Mouse (Mus musculus): ENCODE measurements at regions not wholly inside any gene's neighbourhood (a gene's known extent, or its start where the extent isn't known, plus 50 kb on each side); places are given as distances from the start of the nearest gene placed in this dataset.

DNA sequence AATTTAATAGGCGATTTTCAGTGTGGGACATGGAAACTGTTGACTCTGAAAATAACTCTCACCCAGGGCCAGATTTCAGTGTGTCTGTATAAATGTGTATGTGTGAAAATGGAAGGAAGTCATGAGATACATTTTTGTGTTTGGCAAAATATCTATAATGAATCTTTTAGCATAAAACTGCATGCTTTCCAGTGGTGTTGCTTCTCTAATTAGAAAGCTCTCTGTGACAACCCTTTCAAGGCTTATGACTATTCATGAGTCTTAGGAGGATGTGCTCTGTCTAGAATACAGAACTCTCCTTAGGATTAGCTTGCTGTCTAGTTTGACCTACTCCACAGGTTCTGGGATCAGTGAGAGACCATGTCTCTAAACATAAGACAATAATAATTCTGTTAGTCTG lies 474.2 kb downstream of the 1810013L24Rik start:
- WGBS: 86% methylated on average over 1 of the region's 1 CpGs
- no peak overlapping the region for H3K4me2 ChIP-seq (replicated peaks)
- H3K9me3 ChIP-seq: no peaks in the 10 kb centered on the region
- no peaks in the 10 kb centered on the region for H3K36me3 ChIP-seq
- no peaks in the 10 kb centered on the region for H3K4me1 ChIP-seq
- H3K4me3 ChIP-seq: no peak overlapping the region
- no peak for ATAC-seq (ENCODE audit: low FRiP score, low read depth)
- H3K9ac ChIP-seq (replicated peaks): no peak overlapping the region
- H3K27me3 ChIP-seq: no peaks in the 10 kb centered on the region
- no peak overlapping the region for H3K27ac ChIP-seq (replicated peaks)

DNA sequence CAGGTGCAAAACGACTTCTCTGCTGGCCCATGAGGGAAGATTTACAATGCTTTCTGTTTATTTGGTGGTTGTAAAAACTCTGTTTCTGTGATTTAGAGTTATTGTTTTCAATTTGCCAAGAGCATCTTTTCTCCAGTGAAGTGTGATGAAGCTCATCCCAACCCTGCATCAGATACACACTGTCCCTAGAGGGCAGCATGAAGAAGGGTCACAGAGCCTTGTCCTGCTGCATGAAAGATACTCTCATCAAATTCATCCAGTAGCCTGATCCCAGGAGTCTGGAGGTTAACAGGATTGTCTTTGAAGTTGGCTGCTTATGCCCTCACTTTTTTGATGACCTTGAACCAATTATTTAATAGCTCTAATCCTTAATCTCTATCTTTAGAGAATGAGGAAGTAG lies 480.8 kb downstream of the 1810013L24Rik start:
- no peak overlapping the region for H3K4me2 ChIP-seq (replicated peaks)
- no peaks in the 10 kb centered on the region for H3K4me1 ChIP-seq
- H3K9me3 ChIP-seq: no peaks in the 10 kb centered on the region
- ATAC-seq (ENCODE audit: low FRiP score, low read depth): no peak
- 42% methylated on average over 1 of the region's 1 CpGs for WGBS
- H3K4me3 ChIP-seq: no peak overlapping the region
- no peak overlapping the region for H3K27ac ChIP-seq (replicated peaks)
- H3K36me3 ChIP-seq: no peaks in the 10 kb centered on the region
- no peak overlapping the region for H3K9ac ChIP-seq (replicated peaks)
- no peaks in the 10 kb centered on the region for H3K27me3 ChIP-seq

DNA sequence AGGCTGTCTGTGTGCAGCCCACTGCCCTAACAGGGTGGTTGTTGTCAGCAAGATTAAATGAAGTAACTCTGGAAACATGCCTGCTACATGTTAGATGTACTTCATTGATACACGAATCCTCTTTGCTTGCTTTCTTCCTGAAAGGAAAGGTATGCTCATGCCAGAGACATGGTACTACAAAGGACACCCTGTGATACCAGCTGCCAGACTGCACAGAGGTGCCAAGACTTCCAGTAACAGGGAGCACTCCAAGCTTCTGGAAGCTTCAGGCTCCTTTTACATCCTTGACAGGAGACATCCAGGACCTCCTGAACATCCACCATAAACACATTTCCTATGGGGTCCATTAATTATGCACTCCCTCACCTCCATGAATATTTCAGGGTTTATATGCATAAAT lies 505.7 kb downstream of the 1810013L24Rik start:
- no peak for ATAC-seq (ENCODE audit: low FRiP score, low read depth)
- Histone ChIP-seq H3K27ac (replicated peaks) (no peak overlapping the region), H3K9ac (replicated peaks) (no peak overlapping the region), H3K4me3 (no peak overlapping the region), H3K4me2 (replicated peaks) (no peak overlapping the region), H3K4me1 (no peaks in the 10 kb centered on the region), H3K9me3 (no peaks in the 10 kb centered on the region), H3K27me3 (no peaks in the 10 kb centered on the region), H3K36me3 (no peaks in the 10 kb centered on the region)
- whole genome bisulfite sequencing: 86% methylated on average over 1 of the region's 1 CpGs

DNA sequence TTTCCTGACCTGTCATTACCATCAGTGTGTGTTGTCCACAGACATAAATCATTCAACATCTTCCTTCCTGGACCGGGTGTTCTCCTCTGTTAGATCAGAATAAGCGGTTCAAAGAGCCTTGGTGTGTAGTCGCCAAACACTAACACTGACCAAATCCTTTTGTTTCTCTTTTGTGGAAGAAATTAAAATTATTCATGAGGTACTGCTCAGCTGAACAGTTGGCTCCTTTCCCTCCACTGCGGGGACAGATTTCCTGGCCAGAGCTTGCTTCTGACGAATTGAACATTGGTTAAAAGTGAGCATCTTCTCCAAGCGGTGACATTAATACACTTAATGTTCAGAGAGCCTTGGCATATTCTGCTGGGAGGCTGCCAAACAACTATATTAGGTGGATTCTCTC lies 506.2 kb downstream of the 1810013L24Rik start:
- Histone ChIP-seq H3K4me3 (no peak overlapping the region), H3K27ac (replicated peaks) (no peak overlapping the region), H3K4me1 (no peaks in the 10 kb centered on the region), H3K9ac (replicated peaks) (no peak overlapping the region), H3K36me3 (no peaks in the 10 kb centered on the region), H3K9me3 (no peaks in the 10 kb centered on the region), H3K27me3 (no peaks in the 10 kb centered on the region), H3K4me2 (replicated peaks) (no peak overlapping the region)
- 68% methylated on average over 6 of the region's 6 CpGs for WGBS
- ATAC-seq (ENCODE audit: low FRiP score, low read depth): no peak

DNA sequence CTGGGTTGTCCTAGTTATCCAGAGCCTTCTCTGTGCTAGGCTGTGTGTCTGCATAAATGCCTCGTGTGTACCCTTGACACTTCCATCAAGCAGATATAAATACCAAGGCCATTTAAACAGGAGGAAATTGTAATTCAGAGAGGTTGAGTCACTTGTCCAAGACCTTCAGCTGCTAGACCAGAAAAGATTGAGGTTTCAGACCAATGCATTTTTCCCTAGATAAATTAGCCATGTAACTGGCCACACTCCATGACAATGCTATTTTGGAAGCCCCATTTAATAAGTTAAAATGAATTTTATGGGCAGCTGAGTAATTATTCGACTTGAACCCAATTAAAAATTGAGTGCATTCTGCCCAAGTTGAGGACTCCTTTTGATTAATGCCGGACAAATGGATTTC lies 509.6 kb downstream of the 1810013L24Rik start:
- Histone ChIP-seq H3K27me3 (no peaks in the 10 kb centered on the region), H3K27ac (replicated peaks) (no peak overlapping the region), H3K4me1 (0 out of 2 replicates have a peak, but pooled peaks cover 5% of the 10 kb centered on the region), H3K4me2 (replicated peaks) (no peak overlapping the region), H3K9me3 (no peaks in the 10 kb centered on the region), H3K9ac (replicated peaks) (no peak overlapping the region), H3K36me3 (no peaks in the 10 kb centered on the region), H3K4me3 (no peak overlapping the region)
- WGBS: 85% methylated on average over 3 of the region's 3 CpGs
- ATAC-seq (ENCODE audit: low FRiP score, low read depth): no peak

DNA sequence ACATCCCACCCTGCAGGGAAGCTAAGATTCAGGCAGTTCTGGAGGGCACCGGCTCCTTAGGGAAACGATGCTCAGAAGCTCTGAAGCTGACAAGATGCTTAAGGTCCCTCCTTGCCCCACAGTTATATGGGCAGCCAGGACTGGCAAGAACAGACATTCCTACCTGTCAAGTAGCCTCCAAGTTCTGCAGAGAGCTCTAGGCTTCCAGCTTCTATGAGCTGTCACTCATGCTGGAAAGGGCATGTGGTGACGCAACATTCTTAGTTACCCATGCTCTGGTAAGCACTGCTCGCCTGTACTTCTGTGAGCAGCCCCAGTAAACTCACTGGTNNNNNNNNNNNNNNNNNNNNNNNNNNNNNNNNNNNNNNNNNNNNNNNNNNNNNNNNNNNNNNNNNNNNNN lies 511.3 kb downstream of the 1810013L24Rik start:
- Histone ChIP-seq H3K27me3 (no peaks in the 10 kb centered on the region), H3K36me3 (no peaks in the 10 kb centered on the region), H3K27ac (replicated peaks) (no peak overlapping the region), H3K4me1 (0 out of 2 replicates have a peak, but pooled peaks cover 5% of the 10 kb centered on the region), H3K9me3 (no peaks in the 10 kb centered on the region), H3K4me2 (replicated peaks) (no peak overlapping the region), H3K9ac (replicated peaks) (no peak overlapping the region), H3K4me3 (no peak overlapping the region)
- WGBS: 84% methylated on average over 4 of the region's 4 CpGs
- no peak for ATAC-seq (ENCODE audit: low FRiP score, low read depth)

DNA sequence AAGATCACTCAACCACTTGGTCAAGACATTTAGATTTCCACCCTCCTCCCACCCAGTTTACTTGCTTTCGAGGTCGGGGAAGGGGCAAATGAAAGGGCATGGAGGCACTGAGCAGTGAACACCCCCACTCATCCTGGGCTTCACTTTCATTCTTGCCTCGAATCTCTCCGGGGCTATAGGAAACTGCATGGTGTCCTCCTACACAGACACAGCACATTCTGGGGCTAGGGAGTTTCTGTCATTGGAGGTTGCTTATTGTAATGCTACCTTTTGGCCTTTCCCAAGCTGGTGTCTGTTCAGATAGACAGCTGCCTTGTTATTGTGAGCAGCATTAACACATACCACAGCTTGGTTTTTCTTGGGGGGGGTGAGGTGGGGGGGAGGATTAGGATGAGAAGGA lies 523.9 kb downstream of the 1810013L24Rik start:
- 88% methylated on average over 4 of the region's 4 CpGs for WGBS
- Histone ChIP-seq H3K4me2 (replicated peaks) (no peak overlapping the region), H3K9me3 (no peaks in the 10 kb centered on the region), H3K27me3 (no peaks in the 10 kb centered on the region), H3K4me1 (0 out of 2 replicates have a peak, but pooled peaks cover 3% of the 10 kb centered on the region), H3K9ac (replicated peaks) (no peak overlapping the region), H3K4me3 (no peak overlapping the region), H3K36me3 (no peaks in the 10 kb centered on the region), H3K27ac (replicated peaks) (no peak overlapping the region)
- no peak for ATAC-seq (ENCODE audit: low FRiP score, low read depth)

DNA sequence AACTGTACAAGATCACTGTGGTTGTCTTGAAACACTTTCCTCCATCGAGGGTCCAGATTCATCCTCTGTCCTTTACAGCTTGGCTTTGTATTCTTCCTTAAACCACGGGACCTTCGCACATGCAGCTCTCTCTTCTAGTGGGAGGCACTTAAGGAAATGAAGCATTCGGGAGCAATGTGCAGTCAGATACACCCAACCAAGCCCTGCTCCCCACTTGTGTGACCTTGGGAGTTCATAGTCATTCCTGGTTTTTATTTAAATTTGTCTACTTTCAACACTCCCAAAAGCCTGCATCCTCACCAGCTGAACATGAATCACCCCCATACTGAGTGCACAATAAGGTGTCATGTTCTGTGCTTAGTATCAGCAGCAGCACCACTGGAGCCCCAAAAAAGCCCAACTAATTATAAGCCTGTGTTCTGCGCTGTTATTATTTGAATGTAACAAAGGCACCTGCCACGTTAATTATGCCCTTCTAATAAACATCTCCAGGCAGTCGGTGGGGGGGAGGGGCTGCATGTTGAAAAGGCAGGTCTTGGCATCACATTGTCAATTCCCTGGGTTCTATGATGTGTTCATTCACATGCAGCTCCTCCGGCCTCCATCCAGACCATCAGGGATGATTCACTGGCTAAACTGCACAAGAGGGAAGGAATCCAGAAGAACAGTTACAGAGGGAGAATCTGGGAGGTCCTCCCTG lies 524.6 kb downstream of the 1810013L24Rik start:
- Histone ChIP-seq H3K9me3 (no peaks in the 10 kb centered on the region), H3K27me3 (no peaks in the 10 kb centered on the region), H3K36me3 (no peaks in the 10 kb centered on the region), H3K27ac (replicated peaks) (no peak overlapping the region), H3K9ac (replicated peaks) (no peak overlapping the region), H3K4me1 (0 out of 2 replicates have a peak, but pooled peaks cover 3% of the 10 kb centered on the region), H3K4me2 (replicated peaks) (no peak overlapping the region), H3K4me3 (no peak overlapping the region)
- ATAC-seq (ENCODE audit: low FRiP score, low read depth): no peak
- WGBS: 76% methylated on average over 8 of the region's 8 CpGs

DNA sequence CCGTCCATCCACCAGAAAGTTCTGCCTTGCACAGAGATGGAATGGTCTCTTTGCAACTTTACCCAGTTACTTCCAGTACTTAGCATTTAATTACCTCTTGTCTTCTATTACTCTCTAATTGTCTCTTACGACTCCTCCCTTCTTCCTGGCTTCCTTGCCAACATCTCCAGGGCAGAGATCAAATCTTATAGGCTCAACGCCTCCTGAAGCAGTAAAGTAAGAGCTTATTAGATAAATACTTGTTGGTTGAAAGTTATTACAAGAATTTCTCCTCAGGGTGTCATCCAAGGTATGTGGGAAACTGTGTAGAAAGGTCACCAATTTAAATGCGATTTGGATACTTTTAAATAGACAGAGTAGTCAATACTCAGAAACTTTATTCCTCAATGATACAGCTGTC lies 528.8 kb downstream of the 1810013L24Rik start:
- Histone ChIP-seq H3K36me3 (no peaks in the 10 kb centered on the region), H3K4me2 (replicated peaks) (no peak overlapping the region), H3K27ac (replicated peaks) (no peak overlapping the region), H3K4me3 (no peak overlapping the region), H3K4me1 (no peaks in the 10 kb centered on the region), H3K27me3 (no peaks in the 10 kb centered on the region), H3K9ac (replicated peaks) (no peak overlapping the region), H3K9me3 (no peaks in the 10 kb centered on the region)
- WGBS: 87% methylated on average over 4 of the region's 4 CpGs
- ATAC-seq (ENCODE audit: low FRiP score, low read depth): no peak

DNA sequence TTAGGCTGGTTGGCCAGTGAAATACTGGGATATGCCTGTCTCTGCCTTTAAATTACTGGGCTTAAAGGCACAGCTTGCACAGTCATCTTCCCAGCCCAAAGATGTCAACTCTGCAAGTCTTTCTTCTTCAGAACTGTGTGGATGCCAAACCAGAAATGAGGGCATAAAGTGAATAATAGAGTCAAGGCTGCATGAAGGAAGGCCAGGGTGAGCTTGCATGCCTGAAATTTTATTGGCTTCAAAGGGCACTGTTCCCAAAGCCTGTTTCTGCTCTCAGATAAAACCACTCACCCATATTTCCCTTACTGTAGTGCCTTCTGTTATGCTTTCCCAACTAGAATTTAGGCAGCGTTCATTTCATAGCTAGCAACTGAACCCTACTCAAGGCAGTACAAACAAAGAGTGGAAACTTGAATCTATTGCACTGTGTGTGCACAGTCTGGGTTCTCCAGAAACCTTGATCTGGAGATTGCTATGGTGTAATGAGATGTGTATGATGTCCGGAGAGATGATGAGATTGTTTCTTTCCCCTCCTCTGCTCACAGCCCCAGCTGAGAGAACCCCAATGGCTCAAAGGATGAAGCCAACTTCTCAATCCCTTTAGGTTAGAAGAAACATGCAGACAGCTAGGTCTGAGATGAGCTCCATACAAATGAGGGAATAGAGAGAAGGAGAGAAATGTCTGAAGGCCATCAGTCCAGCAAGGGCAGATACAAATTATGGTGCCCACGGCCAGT lies 529.7 kb downstream of the 1810013L24Rik start:
- no peak for ATAC-seq (ENCODE audit: low FRiP score, low read depth)
- WGBS: 93% methylated on average over 3 of the region's 3 CpGs

DNA sequence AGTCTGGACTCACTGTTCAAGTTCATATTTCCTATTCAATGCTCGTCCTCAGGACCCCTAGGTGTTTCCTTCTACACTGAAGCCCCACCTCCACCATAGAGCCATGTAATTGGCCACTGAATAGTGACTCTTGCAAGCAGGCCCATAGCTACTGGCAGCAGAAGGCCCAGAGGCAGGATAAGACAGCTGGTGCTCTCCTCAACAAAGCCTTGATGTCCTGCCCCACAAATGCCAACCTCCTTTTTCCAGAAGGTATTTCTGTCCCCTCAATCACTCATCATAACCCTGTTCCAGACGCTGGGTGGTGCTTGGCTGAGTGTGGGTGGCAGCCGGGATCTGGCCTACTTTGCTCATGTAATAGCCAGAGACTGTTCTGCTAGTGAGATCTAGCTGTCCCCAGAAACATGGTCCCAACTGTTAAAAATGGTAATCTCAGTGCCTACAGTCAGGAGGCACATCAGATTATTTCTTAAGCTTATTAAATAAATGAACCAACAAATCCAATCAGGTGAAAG lies 530.9 kb downstream of the 1810013L24Rik start:
- ATAC-seq (ENCODE audit: low FRiP score, low read depth): no peak
- no peaks in the 10 kb centered on the region for H3K27me3 ChIP-seq
- no peaks in the 10 kb centered on the region for H3K9me3 ChIP-seq
- no peak overlapping the region for H3K9ac ChIP-seq (replicated peaks)
- no peak overlapping the region for H3K27ac ChIP-seq (replicated peaks)
- WGBS: 78% methylated on average over 3 of the region's 3 CpGs
- H3K4me3 ChIP-seq: no peak overlapping the region
- H3K4me1 ChIP-seq: no peaks in the 10 kb centered on the region
- no peak overlapping the region for H3K4me2 ChIP-seq (replicated peaks)
- H3K36me3 ChIP-seq: no peaks in the 10 kb centered on the region

More for the DNA sequence above, 529.7 kb downstream of the 1810013L24Rik start:
- Histone ChIP-seq H3K36me3 (no peaks in the 10 kb centered on the region), H3K9ac (replicated peaks) (no peak overlapping the region), H3K27me3 (no peaks in the 10 kb centered on the region), H3K9me3 (no peaks in the 10 kb centered on the region), H3K4me3 (no peak overlapping the region), H3K4me1 (no peaks in the 10 kb centered on the region), H3K4me2 (replicated peaks) (no peak overlapping the region), H3K27ac (replicated peaks) (no peak overlapping the region)

DNA sequence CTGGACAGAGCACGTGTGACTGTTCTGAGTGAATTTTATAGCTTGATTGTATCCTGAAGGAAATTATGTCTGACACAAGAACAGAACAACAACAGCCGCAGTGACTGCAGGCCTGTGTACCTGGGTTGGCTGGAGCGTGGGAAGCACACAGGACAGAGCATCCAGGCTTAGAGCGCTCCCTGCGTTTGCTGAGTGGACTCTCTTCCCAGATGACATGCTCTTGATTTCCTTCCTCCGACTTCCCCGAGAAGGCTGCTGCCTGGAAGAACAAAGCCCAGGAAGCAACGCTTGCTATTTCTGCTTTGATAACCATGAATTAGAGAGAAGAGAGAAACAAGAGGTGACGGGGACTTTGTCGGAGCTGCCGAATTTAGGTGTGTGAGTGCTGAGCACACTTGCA lies 532.2 kb downstream of the 1810013L24Rik start:
- Histone ChIP-seq H3K9me3 (no peaks in the 10 kb centered on the region), H3K4me2 (replicated peaks) (no peak overlapping the region), H3K27ac (replicated peaks) (no peak overlapping the region), H3K4me1 (no peaks in the 10 kb centered on the region), H3K27me3 (no peaks in the 10 kb centered on the region), H3K9ac (replicated peaks) (no peak overlapping the region), H3K36me3 (no peaks in the 10 kb centered on the region), H3K4me3 (no peak overlapping the region)
- 65% methylated on average over 11 of the region's 11 CpGs for WGBS
- ATAC-seq (ENCODE audit: low FRiP score, low read depth): no peak
